Mouse (Mus musculus) forebrain, embryonic 16.5 days (tissue): ENCODE measurements around the gene Lcmt1. TPM values are rescaled to one million over a fixed set of nuclear protein-coding genes. Genes with fewer than 3 reads are reported as not detected.

Experiments
- ATAC-seq: fragments of 200-750 bp; cut with Nextera tagmentation; 2 replicates; pipeline ENCODE4 v1.8.0; 2017; ENCODE audit warnings: mild to moderate bottlenecking, moderate library complexity
- H3K27ac ChIP-seq: fragments of 300-500 bp; sonication (generic); 2 replicates; pipeline ENCODE4 v1.5.1; 2014; ENCODE audit warnings: low read length, control low read depth
- H3K27me3 ChIP-seq: fragments of 300-500 bp; sonication (generic); replicated peaks from 2 replicates; pipeline ENCODE4 v1.6.1; 2014; ENCODE audit warnings: low read length; ENCODE audit not compliant: control insufficient read depth, insufficient read depth
- H3K36me3 ChIP-seq: fragments of 300-500 bp; sonication (generic); 2 replicates; pipeline ENCODE4 v1.6.1; 2014; ENCODE audit not compliant: control insufficient read depth, insufficient read depth
- H3K4me1 ChIP-seq: fragments of 300-500 bp; sonication (generic); replicated peaks from 2 replicates; pipeline ENCODE4 v1.6.1; 2014; ENCODE audit warnings: low read length; ENCODE audit not compliant: control insufficient read depth, insufficient read depth
- H3K4me2 ChIP-seq: fragments of 300-500 bp; sonication (generic); 2 replicates; pipeline ENCODE4 v1.6.1; 2014; ENCODE audit warnings: mild to moderate bottlenecking, low read length, control low read depth
- H3K4me3 ChIP-seq: fragments of 300-500 bp; sonication (generic); replicated peaks from 2 replicates; pipeline ENCODE4 v1.5.1; 2014; ENCODE audit warnings: mild to moderate bottlenecking, low read length, control low read depth
- H3K9ac ChIP-seq: fragments of 300-500 bp; sonication (generic); replicated peaks from 2 replicates; pipeline ENCODE4 v1.6.1; 2014; ENCODE audit warnings: low read depth, low read length, control low read depth
- H3K9me3 ChIP-seq: fragments of 300-500 bp; sonication (generic); 2 replicates; pipeline ENCODE4 v1.6.1; 2016; ENCODE audit warnings: low read length; ENCODE audit not compliant: control insufficient read depth
- WGBS: fragments of 180-500 bp; shearing (Covaris S2); extraction: QIAGEN DNeasy Blood & Tissue Kit; methylation state at CpG from one replicate; pipeline ENCODE4 v1.1.7; 2014; 5-methylcytosine and 5-hydroxymethylcytosine counted together
- polyA plus RNA-seq: library from polyadenylated mRNA; unstranded; fragments of >200 nt; fragmentation: Nextera tagmentation; extraction: Ambion mirVana; gene quantifications from 2 replicates; pipeline ENCODE4 v1.2.1, GENCODE M21; 2015

The Lcmt1 gene
- polyA plus RNA-seq, 1 experiment from 2014 or later = 105 TPM

DNA sequence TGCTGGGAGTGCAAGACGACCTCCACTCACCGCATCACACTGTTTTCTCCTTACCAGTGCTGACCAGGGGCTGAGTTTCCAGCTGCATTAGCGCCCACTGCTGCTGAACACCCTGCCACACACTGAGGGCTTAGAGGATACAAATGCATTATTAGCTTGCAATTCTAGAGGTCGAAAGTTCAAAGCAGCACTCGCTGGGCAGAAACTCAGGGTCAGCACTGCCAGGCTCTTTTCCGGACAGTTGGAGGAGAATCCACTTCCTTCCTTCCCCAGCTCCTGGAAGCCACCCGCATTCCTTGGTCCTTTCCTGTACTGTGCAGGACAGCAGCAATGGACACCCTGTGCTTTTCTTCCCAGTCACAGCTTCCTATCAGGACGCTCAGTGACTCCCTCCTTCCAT lies 31.2 kb upstream of the Lcmt1 start:
- 65% methylated on average over 8 of the region's 8 CpGs for WGBS
- ATAC-seq = no peak
- peaks cover 14% of the 10 kb centered on the region for H3K4me1 ChIP-seq
- H3K4me2 ChIP-seq = no peak overlapping the region
- no peak overlapping the region for H3K9ac ChIP-seq
- no peak overlapping the region for H3K4me3 ChIP-seq
- no peaks in the 10 kb centered on the region for H3K27me3 ChIP-seq
- no peaks in the 10 kb centered on the region for H3K9me3 ChIP-seq
- no peak overlapping the region for H3K27ac ChIP-seq
- H3K36me3 ChIP-seq = no peaks in the 10 kb centered on the region

DNA sequence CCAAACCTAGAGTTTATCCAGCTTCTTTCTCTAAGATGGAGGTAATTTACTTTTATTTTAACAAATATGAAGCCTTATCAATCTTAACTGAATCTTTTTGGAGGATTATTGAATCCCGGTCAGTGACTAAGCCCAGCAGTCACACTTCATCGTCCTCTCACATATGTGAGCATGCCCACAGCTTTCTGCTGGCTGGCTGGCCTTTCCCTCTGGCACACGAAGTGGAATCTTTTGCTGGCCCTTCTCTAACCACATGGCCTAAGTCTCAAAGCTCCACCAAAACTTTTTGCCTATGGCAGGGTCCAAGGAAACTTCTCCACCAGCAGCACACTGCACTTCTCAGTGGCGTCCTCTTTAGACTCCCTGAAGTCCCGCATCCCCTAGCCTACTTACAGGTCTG lies 27.7 kb upstream of the Lcmt1 start:
- no peak for ATAC-seq
- 58% methylated on average over 5 of the region's 5 CpGs for WGBS
- Histone ChIP-seq H3K9me3 (no peaks in the 10 kb centered on the region), H3K27me3 (no peaks in the 10 kb centered on the region), H3K4me3 (no peak overlapping the region), H3K9ac (no peak overlapping the region), H3K4me1 (peaks cover 14% of the 10 kb centered on the region), H3K27ac (no peak overlapping the region), H3K36me3 (no peaks in the 10 kb centered on the region), H3K4me2 (no peak overlapping the region)

DNA sequence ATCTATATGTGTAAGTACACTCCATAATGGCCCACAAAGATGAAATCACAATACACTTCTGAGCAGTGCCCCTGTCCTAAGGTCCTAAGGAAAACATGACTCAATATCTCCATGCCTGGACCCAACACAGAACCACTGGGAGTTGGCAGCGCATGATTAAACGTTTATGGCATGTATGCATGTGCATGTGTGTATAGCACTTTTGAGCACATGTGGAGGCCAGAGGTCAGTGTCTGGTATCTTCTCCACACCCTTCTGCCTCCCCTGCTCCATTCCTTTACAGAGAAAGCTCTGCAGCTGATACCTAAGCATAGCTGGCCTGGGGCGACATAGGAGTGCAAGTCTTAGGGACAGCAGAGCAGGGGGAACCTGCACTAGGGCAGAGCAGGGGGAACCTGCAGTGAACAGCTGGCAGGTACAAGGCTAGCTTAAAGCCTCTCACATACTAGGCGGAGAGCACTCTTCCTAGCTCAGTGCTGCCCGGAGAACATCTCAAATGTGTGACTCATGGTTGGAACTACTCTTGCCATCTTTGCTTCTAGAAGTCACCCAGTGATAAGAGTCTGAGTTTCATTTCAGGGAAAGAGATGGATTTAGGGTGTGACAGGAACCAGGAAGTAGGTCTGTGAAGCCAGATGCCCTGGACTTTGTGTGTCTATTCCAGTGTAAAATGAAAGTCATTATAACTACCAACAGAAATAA lies 25.4 kb upstream of the Lcmt1 start:
- H3K4me3 ChIP-seq = no peak overlapping the region
- H3K9me3 ChIP-seq = no peaks in the 10 kb centered on the region
- H3K27me3 ChIP-seq = no peaks in the 10 kb centered on the region
- H3K4me2 ChIP-seq = no peak overlapping the region
- peaks cover 14% of the 10 kb centered on the region for H3K4me1 ChIP-seq
- WGBS = 96% methylated on average over 5 of the region's 5 CpGs
- H3K27ac ChIP-seq = no peak overlapping the region
- no peak for ATAC-seq
- no peak overlapping the region for H3K9ac ChIP-seq
- no peaks in the 10 kb centered on the region for H3K36me3 ChIP-seq

DNA sequence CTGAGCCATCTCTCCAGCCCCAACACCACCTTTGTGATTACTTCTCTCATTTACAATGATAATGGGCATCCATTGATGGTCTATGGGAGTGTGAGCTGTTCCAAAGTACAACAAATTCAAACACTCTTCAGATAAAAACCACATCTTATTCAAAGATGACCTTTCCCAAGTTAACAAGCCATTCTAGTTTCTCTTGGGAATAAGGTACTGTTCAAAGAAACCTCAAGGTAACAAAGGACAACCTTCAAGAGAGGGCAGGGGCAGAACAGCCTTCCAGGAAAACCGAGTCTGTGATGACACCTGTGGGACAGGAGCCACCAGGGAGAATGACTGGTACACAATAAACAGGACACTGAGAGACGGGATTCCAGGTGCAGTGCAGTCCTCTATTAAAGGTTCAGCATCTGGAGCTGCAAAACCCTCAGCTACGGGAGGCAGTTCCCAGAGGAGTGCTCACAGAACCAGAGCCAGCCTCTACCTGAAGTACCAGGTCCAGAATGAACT lies 24.5 kb upstream of the Lcmt1 start:
- Histone ChIP-seq H3K4me1 (peaks cover 12% of the 10 kb centered on the region), H3K9me3 (no peaks in the 10 kb centered on the region), H3K9ac (no peak overlapping the region), H3K27me3 (no peaks in the 10 kb centered on the region), H3K36me3 (no peaks in the 10 kb centered on the region), H3K4me3 (no peak overlapping the region), H3K27ac (no peak overlapping the region), H3K4me2 (no peak overlapping the region)
- WGBS = 82% methylated on average over 3 of the region's 3 CpGs
- ATAC-seq = no peak

DNA sequence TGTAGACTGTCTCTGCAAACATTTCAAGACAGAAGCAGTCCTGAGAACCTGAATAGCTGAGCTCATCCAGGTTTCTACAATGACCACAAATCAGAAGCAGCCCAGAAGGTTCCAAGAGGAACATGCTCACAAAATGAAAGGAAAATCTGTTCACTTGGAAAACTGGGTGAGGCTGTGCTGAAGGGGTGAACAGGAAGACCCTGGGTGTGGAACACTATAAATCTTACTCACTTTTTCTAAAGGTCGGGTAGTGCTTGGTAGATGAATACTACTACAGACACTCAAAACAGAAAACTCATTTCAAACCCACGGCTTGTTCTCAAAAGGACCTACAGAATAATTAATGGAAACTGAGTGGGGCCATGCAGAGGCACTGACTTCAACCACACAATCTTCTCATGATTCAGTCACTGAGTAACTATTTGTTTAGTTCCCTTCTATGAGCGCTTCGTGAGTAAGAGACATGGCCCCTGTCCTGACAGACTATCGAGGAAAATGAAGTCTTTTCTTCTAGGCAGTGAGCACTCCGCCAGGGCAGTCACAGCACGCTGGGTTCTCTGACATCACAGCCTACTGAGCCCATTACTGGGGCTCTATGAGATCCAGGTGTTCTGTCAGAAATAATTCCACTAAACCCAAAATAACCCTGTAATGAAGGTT lies 22.8 kb upstream of the Lcmt1 start:
- Histone ChIP-seq H3K9ac (no peak overlapping the region), H3K4me1 (0 out of 2 replicates have a peak, but pooled peaks cover 3% of the 10 kb centered on the region), H3K27ac (no peak overlapping the region), H3K4me2 (no peak overlapping the region), H3K4me3 (no peak overlapping the region), H3K27me3 (no peaks in the 10 kb centered on the region), H3K9me3 (no peaks in the 10 kb centered on the region), H3K36me3 (no peaks in the 10 kb centered on the region)
- 80% methylated on average over 7 of the region's 7 CpGs for WGBS
- no peak for ATAC-seq

DNA sequence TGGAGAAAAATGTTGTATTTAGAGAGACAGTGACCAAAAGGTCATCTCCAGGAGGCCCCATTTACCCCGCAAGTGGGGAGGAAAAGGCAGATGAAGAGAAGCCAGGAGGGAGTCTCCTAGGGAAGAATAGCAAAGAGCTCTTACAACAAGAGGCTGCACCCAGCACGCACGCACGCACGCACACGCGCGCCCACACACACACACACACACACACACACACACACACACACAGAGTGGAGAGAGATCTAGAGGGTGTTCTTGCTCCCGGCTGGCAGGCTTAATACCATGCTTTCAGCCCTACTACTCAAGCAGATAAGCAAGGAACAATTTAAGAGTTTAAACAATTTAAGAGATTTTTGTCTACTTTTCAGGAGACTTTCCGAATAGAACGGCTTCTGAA lies 19.8 kb upstream of the Lcmt1 start:
- H3K4me1 ChIP-seq = no peaks in the 10 kb centered on the region
- H3K27me3 ChIP-seq = no peaks in the 10 kb centered on the region
- no peak overlapping the region for H3K27ac ChIP-seq
- no peak overlapping the region for H3K9ac ChIP-seq
- no peaks in the 10 kb centered on the region for H3K36me3 ChIP-seq
- no peak for ATAC-seq
- WGBS = 67% methylated on average over 11 of the region's 11 CpGs
- no peak overlapping the region for H3K4me3 ChIP-seq
- H3K9me3 ChIP-seq = no peaks in the 10 kb centered on the region
- no peak overlapping the region for H3K4me2 ChIP-seq

DNA sequence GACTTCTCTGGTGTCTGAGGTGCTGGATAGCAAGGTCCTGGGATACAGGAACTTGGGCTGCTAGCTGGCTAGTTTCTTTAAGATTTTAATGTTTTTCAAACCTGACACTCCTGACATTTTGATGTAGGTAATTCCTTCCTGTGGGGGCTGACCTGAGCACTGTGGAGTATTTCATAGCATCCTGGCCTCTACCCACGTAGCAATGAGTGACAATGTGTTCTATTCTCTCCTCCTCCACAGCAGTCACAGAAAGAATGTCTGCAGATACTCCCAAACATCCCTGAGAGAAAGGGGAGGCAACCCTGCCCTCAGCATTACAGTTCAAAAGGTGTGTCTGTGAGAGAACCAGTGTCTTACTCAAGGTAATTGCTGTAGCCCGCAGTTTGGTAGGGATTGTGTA lies 19.3 kb upstream of the Lcmt1 start:
- no peaks in the 10 kb centered on the region for H3K4me1 ChIP-seq
- no peak overlapping the region for H3K4me2 ChIP-seq
- 85% methylated on average over 2 of the region's 2 CpGs for WGBS

DNA sequence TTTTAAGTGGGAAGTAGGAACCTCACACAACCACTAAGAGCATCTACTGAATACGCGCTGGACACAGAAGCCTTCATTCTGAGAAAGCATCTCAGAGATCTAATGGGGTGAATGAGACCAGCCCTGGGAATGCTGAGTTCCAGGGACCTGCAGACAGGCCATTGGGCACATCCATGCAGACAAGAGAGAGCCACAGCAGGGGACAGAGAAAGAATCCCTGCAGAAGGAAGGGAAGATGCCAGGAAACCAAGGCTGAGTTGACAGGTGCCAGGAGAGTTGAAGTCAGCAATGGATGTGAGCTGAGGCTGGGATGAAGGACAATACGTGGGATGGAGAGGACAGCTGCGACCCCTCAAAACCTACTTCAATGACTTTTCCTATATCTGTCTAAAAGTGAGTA lies 16.5 kb upstream of the Lcmt1 start:
- WGBS = 97% methylated on average over 4 of the region's 4 CpGs
- no peaks in the 10 kb centered on the region for H3K27me3 ChIP-seq
- H3K9me3 ChIP-seq = no peaks in the 10 kb centered on the region
- H3K36me3 ChIP-seq = no peaks in the 10 kb centered on the region
- no peak overlapping the region for H3K9ac ChIP-seq
- H3K4me3 ChIP-seq = no peak overlapping the region
- H3K4me1 ChIP-seq = no peaks in the 10 kb centered on the region
- no peak for ATAC-seq
- H3K27ac ChIP-seq = no peak overlapping the region
- H3K4me2 ChIP-seq = no peak overlapping the region

More for the DNA sequence above, 19.3 kb upstream of the Lcmt1 start:
- no peaks in the 10 kb centered on the region for H3K27me3 ChIP-seq
- H3K9me3 ChIP-seq = no peaks in the 10 kb centered on the region
- no peak overlapping the region for H3K9ac ChIP-seq
- no peak overlapping the region for H3K4me3 ChIP-seq
- no peak for ATAC-seq
- H3K27ac ChIP-seq = no peak overlapping the region
- no peaks in the 10 kb centered on the region for H3K36me3 ChIP-seq

DNA sequence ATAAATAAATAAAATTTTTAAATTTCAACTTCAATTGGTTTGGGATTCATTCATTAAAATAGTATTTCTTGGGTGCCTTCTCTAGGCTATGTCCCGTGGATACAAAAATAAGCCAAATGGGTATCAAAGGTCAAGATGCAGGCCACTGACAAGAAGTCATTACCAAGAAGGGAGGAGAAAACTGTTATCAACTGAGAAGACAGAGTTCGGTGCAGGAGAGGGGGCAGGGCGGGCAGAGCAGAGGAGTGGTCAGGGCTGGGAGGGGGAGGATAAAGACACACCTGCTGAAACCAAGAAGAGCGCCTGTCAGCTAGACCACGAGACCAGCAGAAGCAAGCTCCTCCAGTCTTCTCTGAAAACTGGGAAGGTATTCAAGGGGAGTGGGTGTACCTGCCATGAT lies 15.7 kb upstream of the Lcmt1 start:
- H3K4me2 ChIP-seq = no peak overlapping the region
- H3K9ac ChIP-seq = no peak overlapping the region
- no peaks in the 10 kb centered on the region for H3K4me1 ChIP-seq
- H3K36me3 ChIP-seq = no peaks in the 10 kb centered on the region
- WGBS = 89% methylated on average over 5 of the region's 5 CpGs
- H3K27ac ChIP-seq = no peak overlapping the region
- H3K4me3 ChIP-seq = no peak overlapping the region
- no peaks in the 10 kb centered on the region for H3K27me3 ChIP-seq
- ATAC-seq = no peak
- H3K9me3 ChIP-seq = no peaks in the 10 kb centered on the region
